Mouse (Mus musculus) ES-E14 (cell line): ENCODE measurements at regions not wholly inside any gene's neighbourhood (a gene's known extent, or its start where the extent isn't known, plus 50 kb on each side); places are given as distances from the start of the nearest gene placed in this dataset.

ENCODE experiments used
- DNase-seq: peaks from one replicate; pipeline ENCODE4 v3.0.0-alpha.2; 2013; ENCODE audit warnings: low read depth, low spot score
- H3K27ac ChIP-seq: 2 replicates; pipeline ENCODE4 v1.5.1; 2012; ENCODE audit warnings: low read depth, mild to moderate bottlenecking, low read length, moderate library complexity, mixed read lengths; ENCODE audit not compliant: poor library complexity, insufficient read depth, severe bottlenecking
- H3K36me3 ChIP-seq: 2 replicates; pipeline ENCODE4 v1.6.1; 2012; ENCODE audit warnings: mild to moderate bottlenecking, low read length, moderate library complexity, mixed read lengths; ENCODE audit not compliant: control insufficient read depth, poor library complexity, insufficient read depth, severe bottlenecking
- H3K4me1 ChIP-seq, 2 experiments: fragments of 150-350 bp in 1 of 2; sonication (generic) in 1 of 2; 2 replicates each; pipeline ENCODE4 v1.6.1; 2012; ENCODE audit warnings: low read length in 2 of 2, mild to moderate bottlenecking in 1 of 2, mixed read lengths in 1 of 2; ENCODE audit not compliant: control insufficient read depth in 2 of 2, insufficient read depth in 2 of 2, poor library complexity in 1 of 2
- H3K4me3 ChIP-seq, 2 experiments: fragments of 150-350 bp in 1 of 2; sonication (generic) in 1 of 2; 2 replicates each; pipeline ENCODE4 v1.5.1; 2012; ENCODE audit warnings: low read length in 2 of 2, low read depth in 1 of 2, mild to moderate bottlenecking in 1 of 2, mixed read lengths in 1 of 2; ENCODE audit not compliant: insufficient read depth in 1 of 2, poor library complexity in 1 of 2, severe bottlenecking in 1 of 2
- H3K9ac ChIP-seq: 2 replicates; pipeline ENCODE4 v1.6.1; 2012; ENCODE audit warnings: low read depth, mild to moderate bottlenecking, low read length, mixed read lengths; ENCODE audit not compliant: poor library complexity, insufficient read depth, severe bottlenecking
- H3K9me3 ChIP-seq: fragments of 150-350 bp; sonication (generic); 2 replicates; pipeline ENCODE4 v1.6.1; 2012; ENCODE audit warnings: low read depth, mild to moderate bottlenecking, low read length; ENCODE audit not compliant: control insufficient read depth, insufficient read depth
- CHD2 ChIP-seq: IDR thresholded peaks from 2 replicates; pipeline ENCODE4 v1.6.1; 2014; ENCODE audit warnings: mild to moderate bottlenecking, low read depth, low read length, inconsistent platforms
- HCFC1 ChIP-seq: IDR thresholded peaks from 2 replicates; pipeline ENCODE4 v1.6.1; 2012; ENCODE audit warnings: low read length, inconsistent platforms, borderline replicate concordance; ENCODE audit not compliant: insufficient read depth
- MAFK ChIP-seq: IDR thresholded peaks from 2 replicates; pipeline ENCODE4 v1.6.1; 2014; ENCODE audit warnings: mild to moderate bottlenecking, low read depth, low read length, inconsistent platforms; ENCODE audit not compliant: insufficient read depth
- ZC3H11A ChIP-seq: IDR thresholded peaks from 2 replicates; pipeline ENCODE4 v1.6.1; 2012; ENCODE audit warnings: low read depth, mild to moderate bottlenecking, inconsistent platforms, low read length, borderline replicate concordance
- ZNF384 ChIP-seq: IDR thresholded peaks from 2 replicates; pipeline ENCODE4 v1.6.1; 2012; ENCODE audit warnings: low read depth, low read length, inconsistent platforms
- in situ Hi-C, 2 experiments: fragments of 600-800 bp; cut with MboI; formaldehyde crosslinking; loops; one replicate each; pipeline ENCODE4 v1.15.1; 2025; ENCODE audit warnings: low sequenced_read_pairs in 2 of 2, inconsistent platforms in 1 of 2; ENCODE audit not compliant: unreplicated experiment in 2 of 2

- no peak for DNase-seq
- TF ChIP-seq ZNF384, result no peak
- Histone ChIP-seq H3K27ac (no peak overlapping the region), H3K4me3 (no peak overlapping the region), H3K9me3 (no peaks in the 10 kb centered on the region; the same call in 1 of the 2 replicates), H3K4me1 (no peaks in the 10 kb centered on the region; a peak in 1 of 4 replicates), H3K36me3 (no peaks in the 10 kb centered on the region), H3K9ac (no peak overlapping the region)
- in situ Hi-C loops, result no loop called here
Measured at GRCm38 (mm10) chr5:148820476-148820875, 108.6 kb downstream of the Katnal1 start.

GRCm38 (mm10) chr5:148819423-148819822 lies 109.7 kb downstream of the Katnal1 start:
- H3K9me3 ChIP-seq, result no peaks in the 10 kb centered on the region; the same call in 1 of the 2 replicates
- no peak overlapping the region for H3K9ac ChIP-seq
- no peaks in the 10 kb centered on the region for H3K36me3 ChIP-seq
- H3K27ac ChIP-seq, result no peak overlapping the region
- DNase-seq, result no peak
- H3K4me3 ChIP-seq, result no peak overlapping the region
- TF ChIP-seq CHD2 (no peak), MAFK (no peak), ZC3H11A (no peak), HCFC1 (no peak), ZNF384 (no peak)
- in situ Hi-C loops, result no loop called here
- H3K4me1 ChIP-seq, result no peaks in the 10 kb centered on the region; a peak in 1 of 4 replicates

- no peak overlapping the region for H3K27ac ChIP-seq
- no peaks in the 10 kb centered on the region; a peak in 1 of 4 replicates for H3K4me1 ChIP-seq
Measured at GRCm38 (mm10) chr5:148818746-148819145, 110.4 kb downstream of the Katnal1 start.

DNA sequence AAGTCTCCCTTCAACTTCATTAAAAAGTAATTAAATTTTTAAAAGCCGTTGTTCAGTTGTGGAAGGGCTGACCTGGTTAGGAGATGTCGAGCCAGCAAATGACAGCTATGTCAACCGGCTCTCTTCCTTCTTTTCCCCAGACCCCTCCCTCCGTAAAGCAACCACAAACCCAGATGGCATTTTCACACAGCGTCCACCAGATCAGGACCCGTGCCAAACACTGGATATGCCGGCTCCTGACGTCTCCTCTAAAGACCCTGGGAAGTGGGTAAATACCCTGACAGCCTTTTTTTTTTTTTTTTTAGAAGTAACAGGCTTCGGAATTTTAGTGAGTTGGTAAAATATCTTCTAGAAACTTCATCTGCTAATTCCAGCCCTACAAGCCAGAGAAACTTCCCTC lies 116.3 kb downstream of the Katnal1 start:
- Histone ChIP-seq H3K9ac (no peak overlapping the region), H3K27ac (no peak overlapping the region), H3K36me3 (no peaks in the 10 kb centered on the region), H3K4me3 (no peak overlapping the region), H3K4me1 (peaks cover 0 to 12% of the 10 kb centered on the region in 2 experiments; a peak in 3 of 4 replicates), H3K9me3 (no peaks in the 10 kb centered on the region)
- in situ Hi-C loops, result no loop called here
- no peak for DNase-seq
- TF ChIP-seq MAFK (no peak), ZNF384 (no peak), ZC3H11A (no peak), HCFC1 (no peak), CHD2 (no peak)

More at GRCm38 (mm10) chr5:148818746-148819145, 110.4 kb downstream of the Katnal1 start:
- in situ Hi-C loops, result no loop called here
- no peak for TF ChIP-seq ZNF384
- TF ChIP-seq MAFK, result no peak
- TF ChIP-seq ZC3H11A, result no peak
- TF ChIP-seq CHD2, result no peak
- TF ChIP-seq HCFC1, result no peak
- no peak for DNase-seq
- H3K36me3 ChIP-seq, result no peaks in the 10 kb centered on the region
- no peaks in the 10 kb centered on the region; the same call in 1 of the 2 replicates for H3K9me3 ChIP-seq
- no peak overlapping the region for H3K9ac ChIP-seq
- no peak overlapping the region for H3K4me3 ChIP-seq

- peaks cover 0 to 12% of the 10 kb centered on the region in 2 experiments; a peak in 2 of 4 replicates for H3K4me1 ChIP-seq
- in situ Hi-C loops, result no loop called here
- H3K9me3 ChIP-seq, result no peaks in the 10 kb centered on the region
- no peak overlapping the region for H3K9ac ChIP-seq
- no peaks in the 10 kb centered on the region for H3K36me3 ChIP-seq
- TF ChIP-seq ZNF384 (no peak), ZC3H11A (peak; percentile 25; the same call in 1 of the 2 replicates), CHD2 (peak; percentile 51; the same call in 1 of the 2 replicates), HCFC1 (no peak), MAFK (no peak)
- DNase-seq, result peak; percentile 97
- no peak overlapping the region for H3K4me3 ChIP-seq
- no peak overlapping the region for H3K27ac ChIP-seq
Measured at GRCm38 (mm10) chr5:148812016-148812415, 117.1 kb downstream of the Katnal1 start.
